Mouse (Mus musculus): ENCODE measurements around the gene Ica1. TPM values are rescaled to one million over a fixed set of nuclear protein-coding genes. Genes with fewer than 3 reads are reported as not detected.

The Ica1 gene
- polyA plus RNA-seq (2012; rRNA removed) = 5.6 and 9.5 TPM in 2 replicates

GRCm38 (mm10) chr6:8778296-8778649, at the start of gene Ica1:
TSS of gene Ica1 (minus strand) at chr6:8778488.
- peak; percentile 54 for DNase-seq (ENCODE audit: low read depth, low spot score)
- 2% methylated on average over 15 of the region's 16 CpGs for WGBS

GRCm38 (mm10) chr6:8819866-8820265, 41.6 kb upstream of the Ica1 start:
- no peak for DNase-seq (ENCODE audit: low read depth, low spot score)
- WGBS = 70% methylated on average over 2 of the region's 2 CpGs

DNA sequence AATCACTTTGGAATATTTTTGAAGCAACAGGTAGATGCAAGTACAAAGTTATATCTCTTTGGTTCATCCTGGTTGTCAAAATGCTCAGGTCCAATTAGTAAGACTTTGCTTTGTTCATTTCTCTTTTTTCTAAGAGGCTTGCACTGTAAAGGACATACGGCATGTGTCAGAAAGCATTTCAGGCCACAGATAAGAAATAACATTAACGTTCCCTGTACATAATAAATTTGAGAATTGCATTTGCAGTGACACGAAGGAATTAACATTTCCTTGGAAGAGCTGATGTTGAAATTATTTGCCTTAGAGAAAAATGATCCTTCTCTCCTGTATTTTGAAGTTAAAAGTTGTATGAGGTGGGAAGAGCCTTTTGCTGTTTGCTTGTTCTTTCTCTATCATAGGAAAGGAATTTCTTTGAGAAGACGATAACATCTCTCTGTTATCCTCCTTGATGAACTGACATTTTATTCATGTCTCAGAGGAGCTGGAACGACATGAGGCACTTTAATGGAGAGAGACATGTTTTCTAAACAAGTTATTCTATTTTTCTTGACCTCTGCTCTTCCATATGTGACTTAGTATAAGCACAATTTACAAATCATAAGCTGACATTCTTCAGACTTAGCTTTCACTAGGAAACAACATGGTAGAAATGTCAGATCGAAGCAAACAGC, 36.2 kb upstream of the Ica1 start:
- WGBS = 60% methylated on average over 6 of the region's 6 CpGs
- DNase-seq (ENCODE audit: low read depth, low spot score) = no peak

- 60% methylated on average over 3 of the region's 3 CpGs for WGBS
- DNase-seq (ENCODE audit: low read depth, low spot score) = no peak
Measured at GRCm38 (mm10) chr6:8802561-8803150, 24.4 kb upstream of the Ica1 start.

- WGBS = 91% methylated on average over 5 of the region's 5 CpGs
- DNase-seq (ENCODE audit: low read depth, low spot score) = no peak
Measured at GRCm38 (mm10) chr6:8792385-8792784, 14.1 kb upstream of the Ica1 start.

DNA sequence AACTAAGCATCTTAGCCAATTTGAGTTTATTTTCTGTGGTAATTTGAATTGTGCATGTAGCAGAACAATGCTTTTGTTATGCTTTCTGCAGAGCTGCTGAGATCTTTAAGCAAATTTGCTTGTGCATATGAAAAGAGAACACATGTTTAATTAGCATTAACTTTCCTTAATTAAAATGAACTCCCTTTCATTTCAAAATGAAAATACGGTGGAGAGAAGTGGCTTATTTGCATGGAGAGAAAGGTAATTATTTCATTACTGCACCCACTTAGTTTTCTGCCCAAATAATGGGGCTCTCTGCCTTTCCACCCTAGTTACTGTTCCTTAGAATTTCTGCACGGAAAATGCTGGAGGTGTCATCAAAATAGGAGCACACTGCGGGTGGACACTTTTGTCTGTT, 13.5 kb upstream of the Ica1 start:
- WGBS = 86% methylated on average over 3 of the region's 3 CpGs

GRCm38 (mm10) chr6:8780618-8781017, 2.3 kb upstream of the Ica1 start:
- no peak for DNase-seq (ENCODE audit: low read depth, low spot score)

More for the DNA sequence above, 13.5 kb upstream of the Ica1 start:
- no peak for DNase-seq (ENCODE audit: low read depth, low spot score)

- DNase-seq (ENCODE audit: low read depth, low spot score) = no peak
- under 1% methylated on average over 69 of the region's 69 CpGs for WGBS
Measured at GRCm38 (mm10) chr6:8777411-8778295, 635 bp downstream of the Ica1 start.

DNA sequence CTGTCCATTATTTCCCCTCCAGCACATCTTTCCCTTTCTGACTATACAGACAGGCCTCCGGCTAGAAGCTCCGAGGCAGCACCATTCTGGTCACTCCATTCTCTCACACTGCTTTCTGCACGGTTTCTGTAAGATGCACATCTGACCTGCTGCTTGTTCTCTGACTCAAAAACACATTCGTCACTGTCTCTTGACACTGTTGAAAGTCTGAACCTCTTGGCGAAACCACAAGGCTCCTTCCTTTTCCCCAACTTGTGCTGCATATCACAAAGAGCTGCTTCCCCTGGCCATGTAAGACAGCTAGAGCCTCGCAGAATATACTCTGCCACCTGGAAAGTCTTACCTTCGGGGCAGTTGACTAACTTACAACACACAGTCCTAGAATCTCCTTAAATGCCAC, 6.7 kb downstream of the Ica1 start:
- WGBS = 83% methylated on average over 7 of the region's 7 CpGs
- no peak for DNase-seq (ENCODE audit: low read depth, low spot score)

GRCm38 (mm10) chr6:8770341-8770740, 7.9 kb downstream of the Ica1 start:
- no peak for DNase-seq (ENCODE audit: low read depth, low spot score)
- 29% methylated on average over 10 of the region's 10 CpGs for WGBS

- WGBS = 64% methylated on average over 6 of the region's 6 CpGs
- DNase-seq (ENCODE audit: low read depth, low spot score) = no peak
Measured at GRCm38 (mm10) chr6:8769803-8770202, 8.5 kb downstream of the Ica1 start.

DNA sequence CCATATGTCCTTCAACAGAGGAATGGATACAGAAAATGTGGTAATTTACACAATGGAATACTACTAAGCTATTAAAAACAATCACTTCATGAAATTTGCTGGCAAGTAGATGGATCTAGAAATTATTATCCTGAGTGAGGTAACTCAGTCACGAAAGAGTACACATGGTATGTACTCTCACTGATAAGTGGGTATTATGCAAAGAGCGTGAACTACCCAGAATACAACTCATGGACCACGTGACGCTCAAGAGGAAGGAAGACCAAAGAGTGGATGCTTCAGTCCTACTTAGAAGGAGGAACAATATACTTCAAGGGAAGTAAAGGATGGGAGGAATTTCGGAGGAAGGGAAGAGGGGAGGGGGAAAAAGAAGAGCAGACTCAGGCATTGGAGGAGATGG, 11.6 kb downstream of the Ica1 start:
- no peak for DNase-seq (ENCODE audit: low read depth, low spot score)
- WGBS = 89% methylated on average over 5 of the region's 5 CpGs

- 97% methylated on average over 3 of the region's 3 CpGs for WGBS
- no peak for DNase-seq (ENCODE audit: low read depth, low spot score)
Measured at GRCm38 (mm10) chr6:8765801-8766200, 12.5 kb downstream of the Ica1 start.

DNA sequence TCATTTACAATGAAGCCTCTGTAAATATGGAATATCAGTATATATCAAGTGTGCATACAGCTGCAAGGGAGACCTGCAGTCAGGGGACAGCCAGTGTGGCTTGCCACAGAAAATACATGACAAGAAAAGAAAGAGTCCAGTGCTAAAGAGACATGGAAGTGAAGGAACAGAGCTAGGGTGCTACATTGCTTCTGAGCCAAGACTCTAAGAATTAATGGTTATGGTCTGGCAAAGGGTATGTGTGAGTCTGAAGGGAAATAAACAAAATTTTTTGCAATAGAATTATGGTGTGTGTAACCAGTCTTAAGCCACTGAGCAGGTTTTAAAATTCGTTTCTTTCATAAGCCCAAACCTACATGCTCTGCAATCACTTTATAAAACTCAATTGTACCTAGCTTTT, 13.2 kb downstream of the Ica1 start:
- no peak for DNase-seq (ENCODE audit: low read depth, low spot score)
- 57% methylated on average over 1 of the region's 1 CpGs for WGBS

- DNase-seq (ENCODE audit: low read depth, low spot score) = no peak
- 78% methylated on average over 5 of the region's 5 CpGs for WGBS
Measured at GRCm38 (mm10) chr6:8760708-8761294, 17.5 kb downstream of the Ica1 start.

GRCm38 (mm10) chr6:8759901-8760300, 18.4 kb downstream of the Ica1 start:
- 90% methylated on average over 1 of the region's 1 CpGs for WGBS
- DNase-seq (ENCODE audit: low read depth, low spot score) = no peak

- 91% methylated on average over 8 of the region's 8 CpGs for WGBS
Measured at GRCm38 (mm10) chr6:8755760-8756276, 22.5 kb downstream of the Ica1 start.

GRCm38 (mm10) chr6:8754486-8754885, 23.8 kb downstream of the Ica1 start:
- 78% methylated on average over 5 of the region's 5 CpGs for WGBS
- no peak for DNase-seq (ENCODE audit: low read depth, low spot score)

More at GRCm38 (mm10) chr6:8755760-8756276, 22.5 kb downstream of the Ica1 start:
- DNase-seq (ENCODE audit: low read depth, low spot score) = no peak

- no peak for DNase-seq (ENCODE audit: low read depth, low spot score)
- WGBS = 67% methylated on average over 2 of the region's 2 CpGs
Measured at GRCm38 (mm10) chr6:8753723-8754036, 24.6 kb downstream of the Ica1 start.

GRCm38 (mm10) chr6:8752984-8753722, 25.1 kb downstream of the Ica1 start:
- DNase-seq (ENCODE audit: low read depth, low spot score) = peak; percentile 64

More at GRCm38 (mm10) chr6:8752984-8753722, 25.1 kb downstream of the Ica1 start:
- 26% methylated on average over 6 of the region's 6 CpGs for WGBS

Measured in large intestine, adult 2 months (tissue).